Mouse (Mus musculus) layer of hippocampus, postnatal 10 days (tissue): ENCODE results near the gene Mapk13. TPM values are rescaled to one million over a fixed set of nuclear protein-coding genes. Genes with fewer than 3 reads are reported as not detected.

Experiments used
- DNase-seq, 2 experiments: peaks; one replicate each; pipeline ENCODE4 v3.0.0; 2021; ENCODE audit warnings: low spot score in 2 of 2
- total RNA-seq, 2 experiments: library from RNA; stranded (reverse); gene quantifications; 2 replicates each; pipeline ENCODE4 v1.2.3; 2021

Gene Mapk13
- total RNA-seq, 2 experiments from 2014 or later = 0.96 to 2.2 TPM

GRCm38 (mm10) chr17:28774303-28774702 lies 5.2 kb downstream of the Mapk13 start:
- peak in 1 of 2 experiments; percentile 25 for DNase-seq

DNA sequence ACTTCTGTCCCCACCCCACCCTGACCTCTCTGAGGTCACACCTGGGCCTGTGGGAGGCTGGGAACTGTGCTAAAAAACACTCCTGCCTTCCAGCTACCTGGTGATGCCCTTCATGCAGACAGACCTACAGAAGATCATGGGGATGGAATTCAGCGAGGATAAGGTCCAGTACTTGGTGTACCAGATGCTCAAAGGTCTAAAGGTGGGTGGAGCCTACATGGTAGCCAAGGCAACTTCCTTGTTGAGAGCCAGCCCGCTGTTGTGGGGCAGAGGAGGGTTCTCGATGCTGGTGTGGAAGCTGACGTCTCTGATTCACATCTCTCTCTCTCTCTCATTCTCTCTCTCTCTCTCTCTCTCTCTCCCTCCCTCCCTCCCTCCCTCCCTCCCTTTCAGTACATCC lies 6.1 kb downstream of the Mapk13 start:
- no peak for DNase-seq

GRCm38 (mm10) chr17:28776817-28777216 lies 7.7 kb downstream of the Mapk13 start:
- no peak for DNase-seq

DNA sequence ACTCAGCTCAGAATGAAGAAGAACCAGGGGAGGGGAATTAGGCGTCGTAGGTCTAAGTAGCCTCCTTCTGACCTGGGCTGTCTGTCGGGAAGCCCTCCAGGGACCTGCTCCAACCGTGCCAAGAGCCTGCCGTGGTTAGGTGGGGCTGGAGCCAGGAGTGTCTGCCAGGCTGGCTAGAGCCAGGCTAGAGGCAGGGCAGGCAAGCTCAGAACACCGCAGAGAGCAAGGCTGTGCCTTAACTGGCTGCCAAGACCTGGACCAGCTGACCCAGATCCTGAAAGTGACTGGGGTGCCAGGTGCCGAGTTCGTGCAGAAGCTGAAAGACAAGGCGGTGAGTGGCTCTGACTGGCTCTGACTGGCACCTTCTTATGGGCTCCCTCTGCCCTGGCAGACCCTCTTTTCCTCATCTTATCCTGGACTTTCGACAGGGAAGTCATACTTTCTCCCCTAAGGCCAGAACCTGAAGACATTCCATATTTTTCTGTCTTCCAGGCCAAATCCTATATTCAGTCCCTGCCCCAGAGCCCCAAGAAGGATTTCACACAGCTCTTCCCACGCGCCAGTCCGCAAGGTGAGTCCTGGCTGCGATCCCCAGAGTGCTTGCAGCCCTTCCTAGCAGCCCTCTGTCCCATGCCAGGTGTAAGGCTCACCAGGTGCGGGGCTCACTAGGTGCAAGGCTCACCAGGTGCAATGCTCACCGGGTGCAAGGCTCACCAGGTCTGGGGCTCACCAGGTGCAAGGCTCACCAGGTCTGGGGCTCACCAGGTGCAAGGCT lies 8.3 kb downstream of the Mapk13 start:
- DNase-seq = peak; percentile 55 to 66

DNA sequence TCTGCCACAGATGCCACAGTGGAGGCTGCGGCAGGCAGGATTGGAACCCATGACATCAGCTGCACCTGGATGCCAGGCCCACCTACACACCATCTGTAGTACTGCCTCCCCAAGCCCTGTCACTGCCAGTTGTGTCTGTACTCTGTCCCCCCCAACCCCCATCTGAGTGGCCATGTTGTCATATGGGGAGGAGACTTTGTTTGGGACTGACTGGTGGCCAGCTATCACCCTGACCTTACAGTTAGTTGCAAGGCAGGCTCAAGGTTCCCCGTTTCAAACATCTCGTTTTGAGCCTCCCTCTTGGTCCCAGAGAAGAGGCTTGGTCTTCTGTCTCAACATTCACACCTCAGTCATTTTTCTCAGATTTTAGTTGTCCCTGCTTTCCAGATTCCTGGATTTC lies 10.6 kb downstream of the Mapk13 start:
- no peak for DNase-seq

DNA sequence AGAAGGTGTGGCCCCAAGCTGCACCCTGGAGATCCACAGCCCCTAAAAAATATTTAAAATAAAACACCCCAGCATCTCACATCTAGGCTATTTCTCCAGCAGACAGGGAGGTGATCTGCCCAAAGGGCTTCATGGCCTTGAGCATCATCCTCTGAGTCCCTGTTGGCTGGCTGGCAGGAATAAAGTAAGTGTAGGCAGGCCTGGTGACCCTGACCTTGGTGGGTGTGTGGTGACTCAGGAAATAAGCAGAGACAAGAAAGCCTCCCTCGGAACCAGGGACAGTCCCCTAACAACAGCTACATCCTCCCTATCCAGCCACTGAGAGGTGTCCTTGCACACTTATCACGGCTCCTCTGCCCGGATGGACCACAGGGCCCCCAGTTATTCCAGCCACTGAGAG lies 11.7 kb downstream of the Mapk13 start:
- no peak for DNase-seq

GRCm38 (mm10) chr17:28781290-28782045 lies 12.4 kb downstream of the Mapk13 start:
- no peak for DNase-seq

DNA sequence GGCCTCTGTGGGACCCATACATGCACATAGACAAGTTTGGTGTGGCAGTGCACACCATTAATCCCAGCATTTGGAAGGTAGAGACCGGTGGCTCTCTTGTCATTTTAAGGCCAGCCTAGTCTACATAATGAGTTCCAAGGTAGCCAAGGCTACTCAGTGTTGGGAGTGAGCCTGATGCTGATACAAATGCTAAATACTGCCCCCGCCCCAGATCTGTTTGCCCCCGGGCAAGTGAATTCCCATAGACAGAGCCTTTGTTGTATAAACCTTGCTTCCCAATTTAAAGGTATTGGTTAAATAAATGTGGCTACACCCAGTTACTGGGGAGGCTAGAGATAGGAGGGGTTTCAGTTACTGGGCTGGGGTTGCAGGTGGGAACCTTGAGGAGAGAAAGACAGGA lies 15.9 kb downstream of the Mapk13 start:
- no peak for DNase-seq

DNA sequence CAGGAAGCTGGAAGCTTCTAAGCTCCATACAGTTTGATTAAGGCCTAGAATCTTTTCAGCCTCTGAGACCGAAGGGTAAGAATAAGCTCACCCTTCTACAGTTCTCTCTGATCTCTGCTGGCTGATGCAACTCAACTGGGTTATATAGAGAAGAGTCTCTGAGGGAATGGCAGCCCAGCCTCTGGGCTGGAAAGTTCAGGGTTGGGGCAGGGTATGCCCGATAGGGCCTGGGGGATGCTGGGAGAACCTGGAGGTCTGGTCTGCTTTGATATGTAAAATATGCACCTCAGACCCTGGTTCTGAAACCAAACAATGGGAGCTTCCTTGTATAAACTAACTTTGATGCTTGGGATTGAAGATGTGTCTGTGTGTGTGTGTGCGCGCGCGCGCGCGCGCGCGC lies 18.4 kb downstream of the Mapk13 start:
- DNase-seq = no peak

- DNase-seq = no peak
Measured at GRCm38 (mm10) chr17:28797031-28797430, 27.9 kb downstream of the Mapk13 start.

GRCm38 (mm10) chr17:28799291-28800160 lies 30.4 kb downstream of the Mapk13 start:
- no peak for DNase-seq

DNA sequence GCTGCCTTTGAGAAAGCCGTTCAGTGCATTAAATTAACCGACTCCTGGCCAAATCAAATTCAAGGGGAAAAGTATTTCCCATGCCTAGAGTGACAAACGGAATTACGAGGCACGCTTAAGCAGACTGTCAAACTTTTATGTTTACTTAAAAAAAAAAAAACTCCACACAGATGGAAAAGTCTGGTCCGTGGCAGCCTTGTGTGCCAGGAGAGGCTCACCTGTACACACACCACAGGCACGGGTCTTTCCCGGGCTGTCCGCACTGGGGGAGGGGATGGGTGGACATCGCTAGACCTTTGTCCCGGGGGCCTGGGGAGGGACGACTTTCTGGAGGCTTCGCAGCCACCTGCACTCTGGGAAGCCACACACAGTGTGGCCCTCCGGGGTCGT lies 31.2 kb downstream of the Mapk13 start:
- no peak for DNase-seq

DNA sequence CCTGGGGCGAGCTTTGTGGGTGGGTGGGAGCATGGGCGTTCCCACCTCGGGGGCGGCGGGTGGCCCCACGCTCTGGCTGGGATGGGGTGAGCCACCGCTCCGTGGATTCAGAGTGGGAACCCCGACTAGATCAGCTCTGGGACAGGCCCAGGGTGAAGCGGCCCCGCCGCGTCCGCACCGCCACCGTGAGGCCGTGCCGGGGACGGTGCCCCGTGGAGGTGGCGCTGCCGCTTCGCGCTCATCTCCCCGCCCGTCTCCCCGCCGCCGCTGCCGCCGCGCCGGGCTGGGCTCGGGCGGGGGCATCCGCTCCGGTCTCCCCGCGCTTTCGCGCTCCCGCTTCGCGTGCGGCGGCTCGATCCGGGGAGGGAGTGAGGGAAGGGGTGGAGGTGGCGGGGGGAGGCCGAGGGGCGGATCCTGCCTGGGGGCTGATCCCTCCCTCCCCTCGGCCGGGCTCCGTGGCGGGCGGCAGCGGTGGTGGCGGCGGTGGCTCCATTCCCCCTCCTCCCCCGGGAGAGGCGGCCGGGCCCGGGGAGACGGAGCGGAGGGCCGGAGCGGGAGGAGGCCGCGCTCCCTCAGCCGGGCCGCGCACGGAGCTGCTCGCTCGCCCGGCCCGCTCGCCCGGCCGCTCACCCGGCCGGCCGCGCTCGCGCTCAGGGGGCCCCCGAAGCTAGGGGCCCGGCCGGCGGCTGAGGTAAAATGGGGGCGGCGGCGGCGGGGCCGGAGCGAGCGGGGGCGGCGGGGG lies 31.7 kb downstream of the Mapk13 start, which contains the start of gene Brpf3:
Gene Brpf3, plus strand, starts transcription at position 420 of the 742 bp plus-strand sequence.
- DNase-seq = peak; percentile 75 to 86

- DNase-seq = peak; percentile 98 to 99
Measured at GRCm38 (mm10) chr17:28801474-28802005, 32.4 kb downstream of the Mapk13 start.

- no peak for DNase-seq
Measured at GRCm38 (mm10) chr17:28802006-28802481, 32.9 kb downstream of the Mapk13 start.

DNA sequence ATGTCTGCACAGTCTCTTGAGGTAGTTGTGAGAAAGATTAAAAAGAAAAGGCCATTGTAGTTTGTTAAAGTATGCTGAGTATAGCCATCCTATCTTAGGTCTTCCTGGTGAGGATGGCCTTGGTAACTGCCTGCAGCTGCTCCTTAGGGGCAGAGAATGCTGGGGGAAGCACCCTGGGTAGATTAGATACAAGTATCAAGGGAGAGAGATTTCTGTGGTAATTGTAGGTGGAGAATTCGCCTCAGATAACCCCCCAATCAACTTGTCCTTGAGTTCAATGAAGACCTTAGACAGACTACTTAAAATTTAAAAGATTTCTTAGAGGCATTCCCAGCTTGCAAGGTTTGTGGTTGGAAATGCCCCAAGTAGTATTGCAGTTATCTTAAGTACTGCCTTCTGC lies 34.2 kb downstream of the Mapk13 start:
- no peak for DNase-seq

DNA sequence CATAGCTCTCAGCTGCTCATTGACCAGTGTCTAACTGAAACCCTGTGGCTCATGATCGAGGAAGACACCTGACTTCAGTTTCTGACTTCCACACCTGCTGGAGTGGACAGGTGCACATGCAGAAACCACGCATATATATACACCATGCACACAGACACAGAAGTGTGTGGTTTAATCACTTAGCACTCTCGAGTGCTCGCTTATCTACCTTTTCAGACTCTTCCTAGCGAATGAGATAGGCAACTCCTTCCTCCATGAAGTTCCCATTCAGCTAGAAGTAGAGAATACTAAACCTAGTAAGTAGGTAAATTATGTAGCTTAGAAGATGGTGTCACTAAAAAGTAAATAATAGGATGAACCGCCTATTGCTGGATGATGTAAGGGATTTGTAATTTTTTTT lies 35.9 kb downstream of the Mapk13 start:
- DNase-seq = no peak

GRCm38 (mm10) chr17:28806770-28807169 lies 37.7 kb downstream of the Mapk13 start:
- no peak for DNase-seq

GRCm38 (mm10) chr17:28808714-28809113 lies 39.6 kb downstream of the Mapk13 start:
- DNase-seq = no peak

DNA sequence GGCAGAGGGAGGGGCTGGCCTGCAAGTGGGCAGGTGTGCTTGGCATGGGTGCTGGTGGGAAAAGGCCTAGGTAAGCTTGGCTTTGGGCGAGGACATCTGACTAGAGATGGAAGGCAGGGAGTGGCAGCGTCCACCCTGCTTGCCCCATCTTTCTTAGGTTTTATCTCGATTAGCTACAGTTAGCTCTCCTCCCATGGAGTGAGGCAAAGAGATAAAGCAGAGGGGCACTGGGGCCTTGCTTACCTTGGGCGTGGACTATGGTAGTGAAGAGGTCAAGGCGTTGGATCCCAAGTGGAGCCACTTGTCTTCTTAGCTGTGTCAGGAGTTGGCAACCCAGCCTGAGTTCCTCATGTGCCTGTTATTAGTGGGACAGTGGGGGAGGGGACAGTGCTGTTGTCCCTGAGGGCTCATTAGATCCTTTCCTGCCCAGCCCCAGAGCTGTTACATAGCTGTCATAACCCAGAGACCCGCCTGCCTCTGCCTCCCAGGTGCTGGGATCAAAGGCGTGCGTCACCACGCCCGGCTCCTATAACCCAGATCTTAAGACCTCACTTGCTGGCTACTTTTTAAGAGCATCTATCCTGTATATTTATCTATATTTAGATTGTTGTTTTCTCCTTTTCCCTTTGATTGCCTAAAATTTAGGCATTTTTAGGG lies 40.2 kb downstream of the Mapk13 start:
- DNase-seq = no peak
